Comparison of ENCODE assay signal across 16 mouse cellular contexts in the genomic region with DNA sequence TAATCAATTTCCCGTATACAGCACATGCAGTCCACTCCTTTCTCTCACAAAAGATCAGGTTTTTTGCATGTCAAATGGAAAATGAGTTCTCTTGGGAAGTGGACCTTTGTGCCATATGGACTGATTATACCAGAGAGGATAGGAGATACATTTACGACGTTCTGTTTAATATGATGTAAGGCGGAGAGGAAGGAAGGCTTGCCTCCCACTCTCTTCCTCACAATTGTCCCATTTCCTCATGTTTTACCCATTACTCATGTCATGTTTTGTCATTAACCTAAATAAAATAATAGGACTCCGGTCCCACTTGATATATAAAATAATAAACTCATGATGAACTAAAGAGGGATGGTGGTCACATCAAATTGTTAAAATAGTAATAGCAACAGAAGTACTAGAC.
"Had no signal": no experiment of that assay in that cellular context is flagged by ENCODE, and none has a peak within 500 bp of the region (broad histone marks: within the 10 kb centered on the region; RNA-seq: fewer than 3 reads in every experiment).

No protein-coding gene starts in this region.

- H3K4me2 ChIP-seq: liver, embryonic 15.5 days; lung, embryonic 14.5 days; midbrain, embryonic 11.5 days; midbrain, embryonic 13.5 days; midbrain, embryonic 15.5 days; neural tube, embryonic 12.5 days; stomach, embryonic 15.5 days had no signal

- H3K27ac ChIP-seq: liver, embryonic 15.5 days; macrophage; midbrain, embryonic 13.5 days; midbrain, embryonic 15.5 days; neural tube, embryonic 12.5 days; stomach, embryonic 15.5 days; stomach, postnatal 0 days had no signal

- H3K36me3 ChIP-seq: liver, embryonic 15.5 days; midbrain, embryonic 13.5 days; midbrain, embryonic 15.5 days; neural tube, embryonic 12.5 days; stomach, embryonic 15.5 days had no signal

- H3K9me3 ChIP-seq: liver, embryonic 15.5 days; stomach, embryonic 15.5 days had no signal

- H3K4me3 ChIP-seq: liver, embryonic 15.5 days; megakaryocyte, embryonic 14.5 days; midbrain, embryonic 13.5 days; midbrain, embryonic 15.5 days; neural tube, embryonic 12.5 days; stomach, embryonic 15.5 days had no signal

- ATAC-seq: liver, postnatal 0 days; midbrain, embryonic 13.5 days; midbrain, embryonic 15.5 days had no signal

- H3K27me3 ChIP-seq: liver, embryonic 15.5 days; megakaryocyte, embryonic 14.5 days; midbrain, embryonic 13.5 days; midbrain, embryonic 15.5 days; neural tube, embryonic 12.5 days; stomach, embryonic 15.5 days had no signal

- H3K4me1 ChIP-seq: liver, embryonic 15.5 days; midbrain, embryonic 13.5 days; midbrain, embryonic 15.5 days; neural tube, embryonic 12.5 days; stomach, embryonic 15.5 days had no signal

- H3K9ac ChIP-seq: liver, embryonic 15.5 days; liver, postnatal 0 days; lung, embryonic 14.5 days; midbrain, embryonic 13.5 days; midbrain, embryonic 15.5 days; neural tube, embryonic 12.5 days; stomach, embryonic 15.5 days had no signal

- DNase-seq: liver, postnatal 0 days; lung, embryonic 14.5 days; lung, postnatal 10 days; right cerebral cortex, postnatal 14 days; thymus, adult 2 months; thymus, postnatal 25 days; thymus, postnatal 4 days had no signal
